Comparison of ENCODE assay signal across 8 mouse cellular contexts in genomic region chr1:136260635-136261238, GRCm38 (mm10). TPM values are rescaled to one million over a fixed set of nuclear protein-coding genes. Genes with fewer than 3 reads are reported as not detected.
A peak's percentile ranks its signal among the peaks of the same experiment; 100 is the strongest.
DNase-seq lines count a peak whose midpoint lies in the region; ATAC-seq and TF ChIP-seq lines count a peak whose summit lies in the region.

Gene Gpr25 (minus strand): TSS chr1:136260873.

- H3K27me3 ChIP-seq in heart, postnatal 0 days (ENCODE audit: control insufficient read depth, insufficient read depth, low read length) = peaks cover 71% of the 10 kb centered on the region
- H3K27me3 ChIP-seq in G1E (ENCODE audit: insufficient read depth, low read length) = peaks cover 56% of the 10 kb centered on the region
- H3K27me3 ChIP-seq in forebrain, embryonic 15.5 days = peaks cover 24% of the 10 kb centered on the region; the same call in 1 of the 2 replicates
- peaks cover 89% of the 10 kb centered on the region for H3K27me3 ChIP-seq in midbrain, embryonic 10.5 days (ENCODE audit: low read depth, poor library complexity, severe bottlenecking)

- WGBS in heart, postnatal 0 days = 10% methylated on average over 26 of the region's 28 CpGs
- WGBS in forebrain, embryonic 15.5 days = 7% methylated on average over 28 of the region's 28 CpGs
- WGBS in midbrain, embryonic 10.5 days = 7% methylated on average over 28 of the region's 28 CpGs

- no peak for TF ChIP-seq EP300 in heart, postnatal 0 days (IDR thresholded peaks at IDR 0.05; ENCODE audit: low read depth)

- H3K9me3 ChIP-seq in heart, postnatal 0 days (replicated peaks; ENCODE audit: control insufficient read depth, low read length) = no peaks in the 10 kb centered on the region
- peaks cover 15% of the 10 kb centered on the region for H3K9me3 ChIP-seq in G1E (replicated peaks)
- no peaks in the 10 kb centered on the region for H3K9me3 ChIP-seq in forebrain, embryonic 15.5 days
- no peaks in the 10 kb centered on the region for H3K9me3 ChIP-seq in midbrain, embryonic 10.5 days (replicated peaks)

- no peak within 1 kb of the TSS for H3K27ac ChIP-seq in heart, postnatal 0 days (ENCODE audit: low read depth)
- H3K27ac ChIP-seq in forebrain, embryonic 15.5 days (replicated peaks) = no peak within 1 kb of the TSS
- H3K27ac ChIP-seq in midbrain, embryonic 10.5 days (replicated peaks) = peak within 1 kb of the TSS; percentile 66

- no peaks in the 10 kb centered on the region for H3K36me3 ChIP-seq in heart, postnatal 0 days (replicated peaks; ENCODE audit: control insufficient read depth, insufficient read depth, low read length)
- H3K36me3 ChIP-seq in G1E (replicated peaks) = no peaks in the 10 kb centered on the region
- no peaks in the 10 kb centered on the region for H3K36me3 ChIP-seq in forebrain, embryonic 15.5 days
- no peaks in the 10 kb centered on the region for H3K36me3 ChIP-seq in midbrain, embryonic 10.5 days

- H3K4me1 ChIP-seq in heart, postnatal 0 days (ENCODE audit: control insufficient read depth, insufficient read depth) = peaks cover 13% of the 10 kb centered on the region; the same call in 1 of the 2 replicates
- peaks cover 26% of the 10 kb centered on the region for H3K4me1 ChIP-seq in G1E (ENCODE audit: insufficient read depth, low read depth, low read length)
- H3K4me1 ChIP-seq in forebrain, embryonic 15.5 days = peaks cover 14% of the 10 kb centered on the region
- peaks cover 29% of the 10 kb centered on the region for H3K4me1 ChIP-seq in midbrain, embryonic 10.5 days

- peak; percentile 10; the same call in 1 of the 2 replicates for ATAC-seq in heart, postnatal 0 days (ENCODE audit: insufficient read depth, low read depth)
- no peak for ATAC-seq in G1E (ENCODE audit: extremely low read depth, insufficient number of reproducible peaks, low FRiP score, poor library complexity, severe bottlenecking)
- peak; percentile 57 for ATAC-seq in forebrain, embryonic 15.5 days (replicated peaks)

- intact Hi-C loops in heart, postnatal 10 days (cut with DNase I) = no loop called here

- peak within 1 kb of the TSS; percentile 51 for H3K4me3 ChIP-seq in heart, postnatal 0 days (ENCODE audit: low read depth, low read length)
- peak within 1 kb of the TSS; percentile 17; the same call in 1 of the 2 replicates for H3K4me3 ChIP-seq in G1E (ENCODE audit: low read depth, low read length)
- H3K4me3 ChIP-seq in forebrain, embryonic 15.5 days = peak within 1 kb of the TSS; percentile 51
- H3K4me3 ChIP-seq in midbrain, embryonic 10.5 days = peak within 1 kb of the TSS; percentile 64

- TF ChIP-seq CTCF in heart, postnatal 0 days (IDR thresholded peaks at IDR 0.05; ENCODE audit: low read depth) = no peak
- TF ChIP-seq CTCF in G1E (IDR thresholded peaks at IDR 0.05; ENCODE audit: low read depth, low read length) = no peak

- peak within 1 kb of the TSS; percentile 84 for H3K4me2 ChIP-seq in heart, postnatal 0 days (ENCODE audit: low read depth, low read length)
- H3K4me2 ChIP-seq in forebrain, embryonic 15.5 days (replicated peaks) = peak within 1 kb of the TSS; percentile 87

- no peak within 1 kb of the TSS; the same call in 1 of the 2 replicates for H3K9ac ChIP-seq in heart, postnatal 0 days (replicated peaks; ENCODE audit: low read depth, low read length)
- H3K9ac ChIP-seq in forebrain, embryonic 15.5 days (replicated peaks) = peak within 1 kb of the TSS; percentile 65

- DNase-seq in heart, postnatal 0 days (ENCODE audit: low spot score) = no peak
- no peak for DNase-seq in heart, postnatal 10 days
- DNase-seq in G1E (ENCODE audit: low spot score) = no peak
- DNase-seq in midbrain, embryonic 10.5 days (ENCODE audit: low spot score) = no peak
- DNase-seq in adrenal gland, adult 2 months = no peak
- DNase-seq in retina, embryonic 14.5 days (ENCODE audit: low spot score) = no peak
- DNase-seq in right cerebral cortex, postnatal 14 days = no peak

RNA-seq across cellular contexts. Expression of gene Gpr25, which starts in this region (rescaled TPM):
- not detected in 2 replicates for total RNA-seq in heart, postnatal 0 days (2014; rRNA removed; ENCODE audit: low replicate concordance)
- polyA plus RNA-seq in heart, postnatal 0 days (2015; fragmentation: Nextera tagmentation; extraction: Ambion mirVana) = not detected in 2 replicates
- not detected for total RNA-seq in heart, postnatal 10 days (2021)
- total RNA-seq in G1E (2014; fragmentation: Nextera tagmentation) (not detected in 2 replicates), G1E (2017) (not detected in 2 replicates)
- not detected in 2 replicates for polyA plus RNA-seq in G1E (2012)
- 0.34 and 0.41 TPM in 2 replicates for polyA plus RNA-seq in forebrain, embryonic 15.5 days (2015; fragmentation: Nextera tagmentation; extraction: Ambion mirVana)
- not detected in 2 replicates for polyA plus RNA-seq in midbrain, embryonic 10.5 days (2016; fragmentation: Nextera tagmentation; extraction: Ambion mirVana)
- total RNA-seq in adrenal gland, adult 2 months (2021) = not detected
- polyA plus RNA-seq in adrenal gland, adult 2 months (2012; rRNA removed) = 0.36 TPM in 1 of 2 replicates, not detected in the other

Comparison
In these comparisons a context has a peak if more than half of its experiments do, and no peak if none do; other contexts are left out.
1. Peak in ATAC-seq, H3K4me3 ChIP-seq and H3K4me2 ChIP-seq in heart, postnatal 0 days; RNA of the gene not detected or under 1 TPM.
2. Peak in ATAC-seq, H3K4me3 ChIP-seq, H3K9ac ChIP-seq and H3K4me2 ChIP-seq in forebrain, embryonic 15.5 days; RNA of the gene not detected or under 1 TPM.